Mouse (Mus musculus): ENCODE data around the gene Pcdh20.
A peak's percentile ranks its signal among the peaks of the same experiment; 100 is the strongest.

Gene Pcdh20

GRCm38 (mm10) chr14:88470495-88471434 is at the start of gene Pcdh20:
Gene Pcdh20, minus strand, starts transcription at chr14:88471396.
- DNase-seq (ENCODE audit: low read depth, low spot score), result peak; percentile 39

GRCm38 (mm10) chr14:88479909-88480308 is 8.7 kb upstream of the Pcdh20 start:
- DNase-seq (ENCODE audit: low read depth, low spot score), result no peak

GRCm38 (mm10) chr14:88469956-88470355 is 1.2 kb downstream of the Pcdh20 start:
- no peak for DNase-seq (ENCODE audit: low read depth, low spot score)

GRCm38 (mm10) chr14:88469361-88469760 is 1.8 kb downstream of the Pcdh20 start:
- DNase-seq (ENCODE audit: low read depth, low spot score), result no peak

GRCm38 (mm10) chr14:88466416-88466815 is 4.8 kb downstream of the Pcdh20 start:
- DNase-seq (ENCODE audit: low read depth, low spot score), result peak; percentile 9

GRCm38 (mm10) chr14:88464356-88464755 is 6.8 kb downstream of the Pcdh20 start:
- no peak for DNase-seq (ENCODE audit: low read depth, low spot score)

- DNase-seq (ENCODE audit: low read depth, low spot score), result no peak
These were observed 7.8 kb downstream of the Pcdh20 start for GRCm38 (mm10) chr14:88463357-88463756.

- DNase-seq (ENCODE audit: low read depth, low spot score), result no peak
These were observed 8.3 kb downstream of the Pcdh20 start for GRCm38 (mm10) chr14:88462944-88463343.

GRCm38 (mm10) chr14:88460705-88461104 is 10.5 kb downstream of the Pcdh20 start:
- no peak for DNase-seq (ENCODE audit: low read depth, low spot score)

- DNase-seq (ENCODE audit: low read depth, low spot score), result no peak
These were observed 27.9 kb downstream of the Pcdh20 start for GRCm38 (mm10) chr14:88443304-88443703.

GRCm38 (mm10) chr14:88429393-88429792 is 41.8 kb downstream of the Pcdh20 start:
- DNase-seq (ENCODE audit: low read depth, low spot score), result no peak

GRCm38 (mm10) chr14:88427370-88427769 is 43.8 kb downstream of the Pcdh20 start:
- DNase-seq (ENCODE audit: low read depth, low spot score), result no peak

All from ES-CJ7 (cell line).